Mouse (Mus musculus): ENCODE measurements around the gene Nyap2. TPM values are rescaled to one million over a fixed set of nuclear protein-coding genes. Genes with fewer than 3 reads are reported as not detected.
A peak's percentile ranks its signal among the peaks of the same experiment; 100 is the strongest.

Gene Nyap2
- total RNA-seq (2021) = 1.0 and 1.5 TPM in 2 replicates
- long read RNA-seq = 0 reads

DNA sequence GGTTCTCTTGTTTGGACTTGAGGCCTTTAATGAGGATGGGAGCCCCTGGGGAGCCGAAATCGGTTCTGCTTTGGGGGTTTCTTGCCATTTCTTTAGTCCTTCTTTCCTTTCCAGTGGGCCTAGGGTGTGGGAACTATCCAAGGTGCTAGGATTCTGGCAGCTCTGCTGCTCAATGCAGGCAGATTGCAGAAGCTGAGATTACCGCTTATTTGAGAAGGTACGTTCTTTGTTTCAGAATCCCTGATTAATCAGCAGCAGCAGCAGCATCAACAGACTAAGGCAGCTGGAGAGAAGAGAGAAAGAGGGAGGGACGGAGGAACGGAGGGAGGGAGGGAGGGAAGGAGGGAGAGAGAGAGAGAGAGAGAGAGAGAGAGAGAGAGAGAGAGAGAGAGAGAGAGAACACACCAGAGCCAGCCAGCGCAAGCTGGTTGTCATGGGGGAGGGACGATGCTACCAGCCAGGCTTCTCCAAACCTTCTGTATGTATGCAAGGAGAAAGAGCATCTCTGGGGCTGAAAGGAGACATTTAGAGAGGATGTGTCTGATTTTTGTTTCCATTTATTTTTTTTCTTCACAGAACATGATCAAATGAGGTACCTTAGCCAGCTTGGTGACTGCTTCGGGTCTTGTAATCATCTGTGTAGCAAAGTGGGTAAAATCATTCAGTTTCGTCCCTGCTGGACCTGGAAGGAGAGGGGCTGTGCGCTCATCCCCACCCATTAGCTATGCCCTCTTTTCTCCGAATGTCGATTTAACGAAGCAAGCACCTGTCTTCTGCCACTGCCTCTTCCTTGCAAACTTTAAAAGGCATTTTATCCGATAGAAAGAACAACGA, at the start of gene Nyap2:
TSS of gene Nyap2 (plus strand) at position 120 of the 834 bp plus-strand sequence.
- DNase-seq = peak; percentile 3

DNA sequence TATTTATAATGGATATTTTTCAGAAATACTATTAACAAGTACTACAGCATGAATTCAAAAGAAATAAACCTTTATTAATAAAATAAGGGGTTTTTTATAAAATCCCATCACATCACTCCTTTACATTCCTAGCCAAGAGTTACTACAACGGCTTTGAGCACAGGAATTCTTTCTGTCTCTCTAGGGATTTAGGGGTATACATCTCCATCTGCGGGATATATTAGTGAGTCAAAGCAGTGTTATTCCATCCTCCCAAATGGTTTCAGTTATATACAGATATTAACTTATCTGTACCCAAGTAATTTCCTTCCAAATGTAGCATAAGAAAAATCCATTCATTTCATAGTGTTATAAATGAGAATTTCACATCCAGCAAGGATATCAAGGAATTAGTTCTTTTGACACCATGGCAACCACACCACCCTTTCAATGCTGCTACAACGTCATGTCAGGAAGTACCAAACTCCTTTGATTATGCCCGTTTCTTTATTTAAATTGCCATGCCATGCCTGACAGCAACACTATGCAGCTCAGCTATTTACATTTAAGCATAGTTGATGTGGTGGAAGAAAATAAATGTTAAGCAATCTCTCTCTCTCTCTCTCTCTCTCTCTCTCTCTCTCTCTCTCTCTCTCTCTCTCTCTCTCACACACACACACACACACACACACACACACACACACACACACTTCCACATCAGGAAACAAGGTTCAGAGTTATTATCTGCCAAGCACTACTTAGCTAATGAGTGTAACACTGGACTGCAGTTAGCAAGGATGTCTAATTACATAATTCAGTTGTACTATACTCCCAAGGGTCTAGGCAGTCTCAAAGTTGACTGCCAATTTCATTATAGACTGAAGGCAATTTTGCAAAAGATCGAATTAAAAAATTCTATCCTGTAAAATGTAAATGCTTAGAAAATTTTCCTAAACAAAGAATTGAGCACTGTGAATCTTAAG, 33.6 kb upstream of the Nyap2 start:
- DNase-seq = no peak

DNA sequence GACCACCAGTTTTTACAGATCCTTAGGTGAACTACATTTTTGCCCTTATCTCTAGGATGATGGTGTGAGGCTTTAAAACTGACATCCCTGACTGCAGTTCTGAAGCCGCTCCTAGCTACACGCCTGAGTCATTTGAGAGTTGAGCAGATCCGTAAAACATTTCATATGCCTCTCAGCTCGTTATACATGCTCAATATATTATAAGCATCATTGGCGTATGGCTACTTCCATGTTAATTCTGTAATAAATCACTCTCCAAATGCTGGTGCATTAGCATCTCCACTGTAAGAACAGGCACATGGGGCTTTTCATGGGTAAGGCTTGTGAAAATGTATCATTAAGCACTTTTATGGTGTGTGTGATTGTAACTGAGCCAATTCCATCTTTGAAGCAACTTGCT, 18.4 kb upstream of the Nyap2 start:
- no peak for DNase-seq

DNA sequence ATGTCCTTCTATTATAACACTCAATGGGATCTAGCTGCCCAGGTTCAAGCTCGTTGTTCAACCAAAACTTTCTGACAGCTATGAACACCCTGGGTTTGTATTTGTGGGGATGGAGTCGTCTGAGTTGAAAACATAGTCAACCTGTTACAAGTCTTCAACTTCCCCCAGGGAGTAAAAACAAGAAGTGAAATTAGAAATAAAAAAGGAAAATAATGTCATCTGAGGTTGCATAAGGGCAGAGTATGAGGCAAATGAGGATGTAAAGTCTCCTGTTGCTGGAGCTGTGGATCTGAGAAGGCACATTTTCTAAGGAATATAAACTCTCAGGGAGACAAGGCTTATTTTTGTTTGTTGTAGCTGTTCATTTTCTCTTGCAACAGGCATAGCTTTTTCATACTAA, 17.9 kb upstream of the Nyap2 start:
- DNase-seq = no peak

DNA sequence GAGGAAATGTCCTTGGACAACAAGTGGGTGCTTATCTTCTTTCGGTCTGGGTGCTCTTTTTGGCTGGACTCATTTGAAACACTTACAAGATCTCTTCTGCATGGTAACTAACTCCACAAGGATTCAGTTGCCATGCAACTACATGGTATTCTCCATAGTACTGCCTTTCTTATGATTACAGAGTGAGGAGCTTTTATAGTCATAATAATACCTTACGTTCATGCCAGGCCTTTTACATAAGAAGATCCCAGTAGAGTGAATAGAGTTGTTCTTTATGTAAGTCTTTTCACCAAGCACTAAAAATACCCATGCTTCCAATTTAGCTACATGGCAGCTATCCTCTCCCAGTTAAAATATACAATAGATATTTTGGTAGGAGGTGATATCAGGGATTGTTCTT, 13.9 kb upstream of the Nyap2 start:
- no peak for DNase-seq

DNA sequence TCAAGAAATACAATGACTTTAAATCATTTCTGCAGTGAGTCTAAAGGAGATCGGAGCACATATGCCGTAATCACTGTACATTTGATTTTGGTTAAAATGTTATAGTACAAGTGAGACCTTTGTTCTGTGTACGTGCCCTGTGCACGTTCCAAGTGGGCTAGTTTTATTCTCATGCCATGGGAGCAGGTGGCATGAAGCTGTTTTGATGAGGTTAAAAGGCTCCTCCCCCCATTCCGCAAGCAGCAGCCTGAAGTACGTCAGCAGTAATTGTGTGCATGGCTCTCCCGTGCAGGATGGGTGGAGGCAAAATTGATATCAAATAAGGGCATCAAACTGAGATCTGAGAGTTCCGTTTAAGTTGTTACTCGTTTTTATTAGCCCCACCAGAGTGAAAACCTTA, 491 bp upstream of the Nyap2 start:
- no peak for DNase-seq

DNA sequence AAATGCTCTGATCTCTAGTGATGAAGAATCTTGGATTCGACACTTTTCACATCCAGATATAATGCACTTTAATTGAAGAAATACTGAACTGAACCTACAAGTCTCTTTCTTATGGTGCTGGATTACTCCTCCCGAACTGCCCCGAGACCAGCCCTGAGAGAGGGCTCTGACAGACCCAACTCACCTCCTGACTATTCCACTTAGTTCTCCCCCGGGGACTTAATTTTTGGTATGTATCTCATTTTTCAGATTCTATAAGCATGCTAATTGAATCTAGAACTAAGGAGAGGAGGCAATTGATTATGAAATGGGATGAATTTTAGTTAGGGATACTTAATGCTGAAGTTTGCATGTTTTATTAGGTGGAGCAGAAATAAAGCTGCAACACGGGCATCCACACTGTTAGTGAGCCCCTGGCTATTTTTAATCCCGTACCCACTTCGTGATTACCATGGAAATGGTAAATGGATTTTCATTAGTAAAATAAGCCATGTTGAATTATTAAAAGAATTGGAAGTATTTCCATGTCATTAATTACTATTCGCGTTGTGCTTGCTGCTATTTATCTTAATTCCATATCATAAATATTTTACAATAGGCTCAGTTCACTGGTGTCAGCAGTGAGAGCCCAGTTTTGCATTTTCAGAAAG, 1.0 kb downstream of the Nyap2 start:
- DNase-seq = no peak

DNA sequence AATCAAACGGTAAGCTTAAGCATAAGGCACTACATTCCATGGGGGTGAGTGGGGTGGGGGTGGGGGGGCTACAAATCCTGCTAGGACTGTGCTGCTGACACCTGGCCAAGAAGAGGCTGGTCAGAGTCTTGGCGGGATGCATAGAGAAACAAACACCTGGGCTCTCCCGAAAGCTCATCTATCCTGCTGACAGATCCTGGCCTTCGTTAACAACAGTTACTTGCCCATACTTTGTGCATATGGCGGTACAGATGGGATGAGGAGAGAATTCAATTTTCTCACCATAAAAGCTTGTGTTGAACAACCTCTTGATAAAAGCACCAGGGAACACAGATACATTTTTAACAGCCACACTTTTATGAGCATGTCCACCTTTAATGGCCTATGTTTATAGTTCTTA, 10.7 kb downstream of the Nyap2 start:
- no peak for DNase-seq

DNA sequence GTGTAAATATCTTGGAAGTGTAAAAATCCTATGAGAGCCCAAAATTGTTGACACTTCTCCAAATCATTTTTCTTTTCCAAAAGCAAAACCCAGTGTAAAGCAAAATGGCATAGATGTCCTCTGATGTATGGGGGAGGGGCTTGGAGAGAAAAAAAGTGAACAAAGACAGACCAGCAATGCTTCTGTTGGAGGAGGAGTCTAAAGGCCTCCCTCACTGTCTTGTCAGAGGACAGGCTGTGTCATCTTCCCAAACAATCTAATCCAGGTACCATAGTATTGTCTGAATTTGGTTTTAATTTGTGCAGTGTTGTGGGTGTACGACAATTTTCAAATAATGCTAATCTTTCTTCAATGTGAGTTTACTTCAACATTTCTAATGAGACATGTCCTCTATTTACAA, 13.7 kb downstream of the Nyap2 start:
- DNase-seq = no peak

DNA sequence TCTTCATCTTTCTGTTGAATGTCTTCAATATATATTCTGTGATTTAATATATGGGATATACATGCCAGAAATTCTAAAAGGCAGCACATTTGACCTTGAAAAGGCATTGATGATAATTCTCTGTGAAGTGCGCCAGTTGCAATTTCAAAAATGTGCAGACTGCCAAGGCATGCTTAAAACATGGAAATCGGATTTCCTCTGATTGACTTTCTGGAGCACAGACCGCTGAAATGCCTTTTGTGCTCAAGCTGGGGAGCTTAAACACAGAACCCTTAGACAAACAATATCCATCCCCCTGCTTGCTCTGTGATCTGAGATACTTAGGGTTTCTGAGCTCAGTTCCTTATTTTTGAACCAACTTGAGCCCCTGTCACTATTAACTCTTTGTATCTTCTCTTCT, 14.2 kb downstream of the Nyap2 start:
- no peak for DNase-seq

DNA sequence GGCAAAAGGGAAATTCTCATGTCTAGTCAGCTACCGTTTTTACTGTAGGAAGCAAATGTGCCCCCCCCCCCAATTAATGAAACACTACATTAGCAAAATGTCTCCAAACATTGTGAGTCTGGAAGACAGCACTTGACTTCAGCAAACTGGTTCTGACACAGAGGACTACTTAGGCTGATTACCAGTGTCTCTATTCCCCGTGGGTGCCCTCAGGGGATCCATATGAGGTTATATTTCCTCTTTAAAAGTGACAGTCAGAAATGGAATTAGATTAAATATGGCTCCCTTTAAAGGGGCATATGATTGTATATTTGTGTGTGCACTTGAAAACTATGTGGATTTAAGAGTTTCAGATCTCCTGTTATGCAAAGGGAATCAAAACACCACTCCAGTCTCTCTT, 15.3 kb downstream of the Nyap2 start:
- DNase-seq = no peak

DNA sequence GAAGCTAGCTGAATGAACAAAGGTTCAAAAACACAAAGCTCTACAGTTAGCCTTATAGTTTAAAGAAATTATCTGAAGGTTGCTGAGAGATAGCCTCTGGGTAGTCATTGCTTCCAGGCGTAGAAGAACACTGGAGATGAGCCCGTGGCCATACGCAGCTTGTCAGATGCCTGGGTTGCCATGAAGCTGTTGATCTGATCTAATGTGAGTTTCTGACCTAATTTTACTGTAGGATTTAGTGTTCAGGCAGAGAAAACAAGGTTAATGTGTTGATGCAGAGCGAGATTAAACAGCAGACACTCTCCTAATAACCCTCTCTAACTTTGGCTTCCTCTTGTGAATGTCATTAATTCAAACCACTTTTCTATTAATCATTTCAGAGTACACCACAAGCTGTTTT, 16.1 kb downstream of the Nyap2 start:
- no peak for DNase-seq

DNA sequence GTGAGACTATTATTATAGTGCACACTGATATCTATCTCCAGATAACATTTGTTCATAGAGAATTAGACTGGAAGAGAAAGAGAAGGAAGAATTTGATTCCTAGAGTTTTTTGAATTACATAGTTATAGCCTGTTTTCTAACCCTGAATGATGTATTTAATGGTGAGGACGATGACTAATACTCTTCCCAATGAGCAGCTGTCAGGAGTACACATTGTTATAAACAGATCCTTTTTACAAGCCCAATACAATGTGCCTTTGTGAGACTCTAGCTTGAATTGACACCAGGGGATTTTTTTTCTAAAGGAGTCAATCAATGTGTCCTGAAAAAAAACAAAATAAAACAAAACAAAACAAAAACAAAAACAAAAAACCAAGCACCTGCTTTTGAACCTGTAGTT, 22.2 kb downstream of the Nyap2 start:
- DNase-seq = no peak

DNA sequence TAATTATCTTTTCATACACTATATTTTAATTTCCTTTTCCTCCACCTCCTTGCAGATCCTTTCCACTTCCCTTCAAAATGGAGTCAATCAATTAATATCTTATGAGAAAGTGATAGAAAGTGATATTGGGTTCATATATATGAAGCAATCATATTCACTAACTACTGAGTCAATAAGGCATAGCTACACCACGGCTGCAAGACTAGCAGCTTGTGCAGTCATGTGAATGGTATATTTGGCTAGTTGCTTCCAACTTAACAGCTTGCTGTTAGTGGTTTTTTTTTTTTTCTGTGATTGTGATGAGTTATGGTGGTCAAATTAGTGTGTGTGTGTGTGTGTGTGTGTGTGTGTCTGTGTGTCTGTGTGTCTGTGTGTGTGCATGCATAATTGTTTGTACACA, 25.0 kb downstream of the Nyap2 start:
- no peak for DNase-seq

DNA sequence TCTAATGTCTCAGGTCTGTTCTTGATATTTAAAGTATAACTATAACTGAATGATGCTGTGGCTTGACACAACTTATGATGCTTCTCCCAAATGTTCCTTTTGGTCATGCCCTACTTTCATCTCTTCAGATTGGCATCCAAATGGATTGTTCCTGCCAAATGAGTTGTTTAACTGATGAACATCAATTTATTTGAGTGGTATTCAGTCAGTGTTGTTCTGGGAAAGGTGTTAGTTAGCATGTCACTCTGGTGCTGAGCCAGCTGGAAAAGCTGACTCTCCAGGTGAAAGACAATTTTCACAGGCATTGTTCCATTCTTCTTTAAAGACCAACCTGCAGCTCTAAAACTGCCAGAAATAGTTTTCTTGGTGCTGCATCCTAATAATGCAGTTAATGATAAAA, 43.0 kb downstream of the Nyap2 start:
- DNase-seq = no peak

DNA sequence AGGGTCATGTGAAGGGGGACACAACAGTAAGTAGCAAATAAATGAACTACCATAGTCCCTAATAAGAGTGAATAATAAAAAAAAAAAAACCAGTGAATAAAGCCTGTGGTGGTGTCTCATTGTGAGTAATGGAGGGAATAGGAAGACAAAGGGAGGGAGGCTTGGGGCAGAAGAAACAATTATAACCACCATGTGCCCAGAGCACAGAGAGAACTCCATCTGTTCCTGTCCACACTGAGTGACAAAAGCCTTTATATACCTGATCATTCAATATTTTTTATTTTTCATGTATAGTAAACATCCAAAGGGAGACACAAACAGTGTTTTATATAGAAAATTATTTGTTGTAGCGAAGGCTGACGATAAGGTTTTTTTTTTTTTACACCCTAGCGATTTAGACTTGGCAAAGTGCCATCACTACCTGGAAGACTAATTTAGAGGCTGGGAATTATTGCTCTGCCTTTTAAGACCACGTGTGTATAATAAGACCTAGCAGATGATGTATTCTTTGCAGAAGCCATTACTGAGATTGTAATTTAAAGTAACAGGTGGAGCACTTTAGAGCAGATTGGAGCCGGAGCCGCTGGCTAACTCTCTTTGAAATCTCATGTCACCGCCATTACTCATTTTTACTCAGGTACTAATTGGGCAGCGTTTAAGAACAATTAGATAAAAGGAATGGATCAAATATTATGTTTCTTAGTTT, 55.4 kb downstream of the Nyap2 start:
- no peak for DNase-seq

DNA sequence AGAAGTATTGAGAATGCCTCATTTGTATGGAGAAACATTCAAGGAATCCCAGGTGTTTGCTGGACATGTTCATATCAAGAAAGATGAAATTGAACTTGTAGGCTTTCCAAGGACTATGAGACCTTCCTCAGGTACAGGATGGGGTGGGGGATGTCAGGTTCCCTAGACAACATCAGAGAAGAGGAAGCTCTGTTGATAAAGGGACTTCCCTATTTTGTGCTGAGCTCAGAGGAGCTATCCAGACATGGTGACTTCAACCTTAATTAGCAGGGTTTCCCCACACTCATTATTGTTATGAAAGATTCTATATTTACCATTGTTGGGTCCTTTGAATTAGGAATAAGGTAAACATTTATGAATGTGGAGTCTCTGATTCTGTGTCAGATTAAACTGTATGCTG, 67.1 kb downstream of the Nyap2 start:
- no peak for DNase-seq

DNA sequence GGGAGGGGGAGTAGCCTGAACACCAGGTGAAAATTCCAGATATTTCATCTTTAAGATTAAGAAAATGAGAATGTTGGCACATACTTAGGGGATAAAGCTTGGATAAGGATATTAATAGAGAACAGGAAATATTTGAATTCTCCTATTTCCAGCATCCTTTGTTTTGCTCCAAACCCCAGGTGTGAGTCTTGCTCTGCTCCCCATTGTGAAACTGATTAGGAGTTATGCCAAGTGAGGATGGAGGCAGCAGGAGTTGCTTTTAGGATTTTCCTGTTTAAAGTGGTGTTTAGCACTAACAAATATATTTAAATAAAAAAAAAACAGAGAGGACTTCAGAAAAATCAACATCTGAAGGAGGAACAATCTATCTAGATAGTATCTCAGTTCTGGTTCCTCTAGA, 68.8 kb downstream of the Nyap2 start:
- DNase-seq = no peak

DNA sequence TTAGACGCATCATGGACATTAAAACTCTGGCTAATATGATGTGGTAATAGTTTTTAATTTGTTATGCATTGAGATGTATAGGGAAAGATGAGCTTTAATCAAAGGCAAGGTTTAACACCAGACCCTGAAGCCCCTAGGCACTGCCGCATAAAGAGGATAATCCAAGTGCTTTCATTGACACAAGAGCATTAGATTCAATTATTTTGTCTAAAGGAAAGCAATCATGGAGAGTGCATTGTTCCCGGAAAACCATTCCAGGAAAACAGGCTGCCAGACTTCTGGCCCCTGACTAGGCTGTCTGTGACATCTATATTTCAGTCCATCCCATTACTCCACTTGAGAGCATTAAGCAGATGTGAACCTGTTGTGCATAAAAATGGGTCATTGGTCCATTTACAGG, 92.5 kb downstream of the Nyap2 start:
- DNase-seq = no peak

DNA sequence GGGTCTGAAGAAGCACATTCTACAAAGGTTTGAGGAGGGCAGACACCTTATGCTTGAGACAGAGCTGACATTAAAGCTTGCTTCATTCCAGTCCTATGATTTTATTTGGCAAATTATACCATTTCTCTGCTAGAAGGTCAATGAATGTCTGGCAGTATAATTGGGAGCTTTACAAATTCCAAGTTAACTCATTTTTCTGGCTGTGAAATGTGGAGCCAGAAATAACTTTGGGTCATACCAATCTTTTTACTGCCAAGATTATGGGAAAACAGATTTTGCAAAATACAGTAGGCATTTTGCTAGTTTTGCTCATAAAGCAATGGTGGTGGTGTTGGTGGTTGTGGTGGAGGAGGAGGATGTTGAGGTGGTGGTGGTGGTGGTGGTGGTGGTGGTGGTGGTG, 96.0 kb downstream of the Nyap2 start:
- no peak for DNase-seq

DNA sequence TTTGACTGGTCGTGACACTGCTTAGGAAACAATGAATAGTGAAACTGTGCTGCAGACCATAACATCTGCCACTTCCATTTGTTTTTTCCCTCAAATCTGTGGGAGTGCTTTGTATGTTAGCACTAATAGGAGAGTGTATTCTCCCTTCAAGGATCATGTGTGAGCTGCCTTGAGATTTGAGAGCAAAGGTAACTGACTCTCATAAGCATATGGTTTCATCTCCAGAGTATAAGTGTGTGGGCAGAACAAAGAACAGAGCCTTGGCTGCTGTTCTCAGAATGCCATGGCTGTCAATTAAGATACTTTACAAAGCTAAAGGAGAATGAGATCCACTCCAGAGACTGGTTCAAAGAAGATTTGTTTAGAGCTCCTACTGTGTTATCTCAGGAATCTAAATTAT, 96.6 kb downstream of the Nyap2 start:
- no peak for DNase-seq

DNA sequence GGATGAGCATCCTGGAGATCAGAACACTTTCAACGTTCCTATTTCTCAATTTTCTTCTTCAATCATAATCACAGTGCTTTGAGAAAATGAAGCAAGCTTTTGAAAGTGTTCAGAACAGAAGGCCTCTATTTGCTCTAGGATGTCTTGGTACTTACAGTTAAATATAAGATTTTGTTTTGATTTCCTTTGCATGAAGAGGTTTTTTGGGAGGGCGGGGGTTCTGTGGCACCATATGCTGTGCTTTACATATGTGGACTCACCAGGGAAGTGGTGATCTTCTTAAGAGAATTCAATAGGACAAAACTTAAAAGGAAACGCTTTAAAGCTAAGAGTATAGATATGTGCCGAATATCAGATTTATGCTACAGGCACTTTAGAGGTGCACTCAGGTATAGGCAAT, 103.0 kb downstream of the Nyap2 start:
- DNase-seq = no peak

All from adrenal gland, postnatal 25 days (tissue).